Mouse (Mus musculus) lung, embryonic 15.5 days (tissue): ENCODE results near the gene Hoxa4. TPM values are rescaled to one million over a fixed set of nuclear protein-coding genes. Genes with fewer than 3 reads are reported as not detected.

Experiments used
- ATAC-seq: fragments of 200-750 bp; cut with Nextera tagmentation; 2 replicates; pipeline ENCODE4 v1.8.0; 2017; ENCODE audit warnings: moderate number of reproducible peaks, borderline replicate concordance; ENCODE audit not compliant: low FRiP score, low TSS enrichment; ENCODE audit errors: extremely low read depth
- H3K27ac ChIP-seq: fragments of 300-500 bp; sonication (generic); 2 replicates; pipeline ENCODE4 v1.5.1; 2015; ENCODE audit warnings: moderate library complexity, mild to moderate bottlenecking, inconsistent platforms
- H3K27me3 ChIP-seq: fragments of 300-500 bp; sonication (generic); 2 replicates; pipeline ENCODE4 v1.6.1; 2015; ENCODE audit warnings: inconsistent platforms
- H3K36me3 ChIP-seq: fragments of 300-500 bp; sonication (generic); 2 replicates; pipeline ENCODE4 v1.6.1; 2015; ENCODE audit warnings: inconsistent platforms
- H3K4me1 ChIP-seq: fragments of 300-500 bp; sonication (generic); 2 replicates; pipeline ENCODE4 v1.6.1; 2015; ENCODE audit warnings: inconsistent platforms
- H3K4me2 ChIP-seq: fragments of 300-500 bp; sonication (generic); 2 replicates; pipeline ENCODE4 v1.6.1; 2015; ENCODE audit warnings: inconsistent platforms, mild to moderate bottlenecking, moderate library complexity
- H3K4me3 ChIP-seq: fragments of 300-500 bp; sonication (generic); 2 replicates; pipeline ENCODE4 v1.5.1; 2015; ENCODE audit warnings: mild to moderate bottlenecking, inconsistent platforms
- H3K9ac ChIP-seq: fragments of 300-500 bp; sonication (generic); 2 replicates; pipeline ENCODE4 v1.6.1; 2015; ENCODE audit warnings: inconsistent platforms
- H3K9me3 ChIP-seq: fragments of 300-500 bp; sonication (generic); 2 replicates; pipeline ENCODE4 v1.6.1; 2016; ENCODE audit warnings: inconsistent platforms
- WGBS: fragments of 180-500 bp; shearing (Covaris S2); methylation state at CpG from one replicate; pipeline ENCODE4 v1.1.7; 2015; 5-methylcytosine and 5-hydroxymethylcytosine counted together
- polyA plus RNA-seq: library from polyadenylated mRNA; unstranded; fragments of >200 nt; fragmentation: Nextera tagmentation; extraction: Ambion mirVana; gene quantifications from 2 replicates; pipeline ENCODE4 v1.2.1, GENCODE M21; 2015

Hoxa4 gene
- polyA plus RNA-seq, 1 experiment from 2014 or later, result 4.2 TPM

- Histone ChIP-seq H3K9ac (peak within 1 kb of the TSS; percentile 97), H3K4me3 (peak within 1 kb of the TSS; percentile 74), H3K9me3 (no peaks in the 10 kb centered on the region), H3K27me3 (peaks cover 91% of the 10 kb centered on the region), H3K36me3 (no peaks in the 10 kb centered on the region), H3K4me1 (no peaks in the 10 kb centered on the region; the same call in 1 of the 2 replicates), H3K27ac (peak within 1 kb of the TSS; percentile 91), H3K4me2 (peak within 1 kb of the TSS; percentile 66)
- peak; percentile 88 for ATAC-seq
- under 1% methylated on average over 65 of the region's 65 CpGs for WGBS
Observed at GRCm38 (mm10) chr6:52204050-52204752, 12.6 kb upstream of the Hoxa4 start, which contains the start of gene Hoxa5. Gene Hoxa5, minus strand, starts transcription at chr6:52204587.

- Histone ChIP-seq H3K27ac (peak overlapping the region; percentile 91), H3K4me2 (peak overlapping the region; percentile 66), H3K27me3 (peaks cover 89% of the 10 kb centered on the region), H3K9ac (peak overlapping the region; percentile 97), H3K36me3 (no peaks in the 10 kb centered on the region), H3K4me3 (peak overlapping the region; percentile 74), H3K9me3 (no peaks in the 10 kb centered on the region), H3K4me1 (peaks cover 4% of the 10 kb centered on the region; the same call in 1 of the 2 replicates)
- WGBS, result under 1% methylated on average over 45 of the region's 46 CpGs
- ATAC-seq, result 0 out of 2 replicates have a peak, but pooled peaks have one; percentile 1
Observed at GRCm38 (mm10) chr6:52203371-52204049, 12.0 kb upstream of the Hoxa4 start.

- no peak for ATAC-seq
- H3K9me3 ChIP-seq, result no peaks in the 10 kb centered on the region
- H3K4me3 ChIP-seq, result peak overlapping the region; percentile 74
- peaks cover 89% of the 10 kb centered on the region for H3K27me3 ChIP-seq
- peak overlapping the region; percentile 97 for H3K9ac ChIP-seq
- peaks cover 9% of the 10 kb centered on the region; the same call in 1 of the 2 replicates for H3K4me1 ChIP-seq
- no peaks in the 10 kb centered on the region for H3K36me3 ChIP-seq
- H3K4me2 ChIP-seq, result peak overlapping the region; percentile 66
- peak overlapping the region; percentile 91 for H3K27ac ChIP-seq
- WGBS, result under 1% methylated on average over 10 of the region's 10 CpGs
Observed at GRCm38 (mm10) chr6:52203121-52203370, 11.5 kb upstream of the Hoxa4 start.

- peak overlapping the region; percentile 97 for H3K9ac ChIP-seq
- H3K4me3 ChIP-seq, result peak overlapping the region; percentile 74
- peaks cover 90% of the 10 kb centered on the region for H3K27me3 ChIP-seq
- peak overlapping the region; percentile 91 for H3K27ac ChIP-seq
- peaks cover 10% of the 10 kb centered on the region; the same call in 1 of the 2 replicates for H3K4me1 ChIP-seq
- H3K4me2 ChIP-seq, result peak overlapping the region; percentile 66
- WGBS, result 5% methylated on average over 22 of the region's 22 CpGs
- ATAC-seq, result no peak
- H3K36me3 ChIP-seq, result no peaks in the 10 kb centered on the region
- no peaks in the 10 kb centered on the region for H3K9me3 ChIP-seq
Observed at GRCm38 (mm10) chr6:52202362-52203120, 11.0 kb upstream of the Hoxa4 start.

- Histone ChIP-seq H3K27ac (peak overlapping the region; percentile 86), H3K4me2 (peak overlapping the region; percentile 66), H3K36me3 (no peaks in the 10 kb centered on the region), H3K9me3 (no peaks in the 10 kb centered on the region), H3K4me1 (peaks cover 19% of the 10 kb centered on the region), H3K9ac (peak overlapping the region; percentile 97), H3K4me3 (peak overlapping the region; percentile 74), H3K27me3 (peaks cover 91% of the 10 kb centered on the region)
- 11% methylated on average over 1 of the region's 1 CpGs for WGBS
- ATAC-seq, result no peak
Observed at GRCm38 (mm10) chr6:52201269-52201668, 9.7 kb upstream of the Hoxa4 start.

GRCm38 (mm10) chr6:52200751-52201250 is 9.2 kb upstream of the Hoxa4 start:
- H3K36me3 ChIP-seq, result no peaks in the 10 kb centered on the region
- no peaks in the 10 kb centered on the region for H3K9me3 ChIP-seq
- peak overlapping the region; percentile 97 for H3K9ac ChIP-seq
- H3K4me2 ChIP-seq, result peak overlapping the region; percentile 66
- H3K27me3 ChIP-seq, result peaks cover 91% of the 10 kb centered on the region
- peak overlapping the region; percentile 74 for H3K4me3 ChIP-seq
- no peak for ATAC-seq
- H3K4me1 ChIP-seq, result peaks cover 23% of the 10 kb centered on the region
- 13% methylated on average over 10 of the region's 10 CpGs for WGBS
- peak overlapping the region; percentile 86 for H3K27ac ChIP-seq

- 5% methylated on average over 30 of the region's 30 CpGs for WGBS
- no peak for ATAC-seq
- H3K36me3 ChIP-seq, result no peaks in the 10 kb centered on the region
- H3K4me3 ChIP-seq, result peak overlapping the region; percentile 74
- peaks cover 27% of the 10 kb centered on the region for H3K4me1 ChIP-seq
- H3K4me2 ChIP-seq, result peak overlapping the region; percentile 66
- H3K9me3 ChIP-seq, result no peaks in the 10 kb centered on the region
- peak overlapping the region; percentile 86 for H3K27ac ChIP-seq
- peak overlapping the region; percentile 97 for H3K9ac ChIP-seq
- peaks cover 89% of the 10 kb centered on the region for H3K27me3 ChIP-seq
Observed at GRCm38 (mm10) chr6:52200073-52200750, 8.7 kb upstream of the Hoxa4 start.

GRCm38 (mm10) chr6:52197271-52197670 is 5.7 kb upstream of the Hoxa4 start:
- peaks cover 46% of the 10 kb centered on the region for H3K4me1 ChIP-seq
- peak overlapping the region; percentile 4; the same call in 1 of the 2 replicates for H3K9ac ChIP-seq
- H3K4me2 ChIP-seq, result peak overlapping the region; percentile 66
- 0 out of 2 replicates have a peak overlapping the region, but pooled peaks have one; percentile 1 for H3K4me3 ChIP-seq
- peaks cover 81% of the 10 kb centered on the region for H3K27me3 ChIP-seq
- H3K36me3 ChIP-seq, result no peaks in the 10 kb centered on the region
- peak; percentile 84 for ATAC-seq
- peak overlapping the region; percentile 82 for H3K27ac ChIP-seq
- H3K9me3 ChIP-seq, result no peaks in the 10 kb centered on the region
- WGBS, result 4% methylated on average over 10 of the region's 10 CpGs

GRCm38 (mm10) chr6:52196811-52197210 is 5.3 kb upstream of the Hoxa4 start:
- Histone ChIP-seq H3K27ac (peak overlapping the region; percentile 82), H3K4me3 (0 out of 2 replicates have a peak overlapping the region, but pooled peaks have one; percentile 1), H3K4me2 (peak overlapping the region; percentile 66), H3K4me1 (peaks cover 46% of the 10 kb centered on the region), H3K36me3 (no peaks in the 10 kb centered on the region), H3K9me3 (no peaks in the 10 kb centered on the region), H3K27me3 (peaks cover 79% of the 10 kb centered on the region), H3K9ac (peak overlapping the region; percentile 4; the same call in 1 of the 2 replicates)
- 8% methylated on average over 9 of the region's 9 CpGs for WGBS
- ATAC-seq, result no peak

GRCm38 (mm10) chr6:52194690-52195089 is 3.1 kb upstream of the Hoxa4 start:
- Histone ChIP-seq H3K9ac (no peak overlapping the region), H3K9me3 (no peaks in the 10 kb centered on the region), H3K27me3 (peaks cover 79% of the 10 kb centered on the region), H3K4me3 (no peak overlapping the region), H3K4me2 (peak overlapping the region; percentile 23), H3K36me3 (no peaks in the 10 kb centered on the region), H3K27ac (peak overlapping the region; percentile 59), H3K4me1 (peaks cover 52% of the 10 kb centered on the region)
- 5% methylated on average over 10 of the region's 10 CpGs for WGBS
- no peak for ATAC-seq
